Comparison of ENCODE assay signal across 18 mouse cellular contexts in genomic region chr16:34901031-34901430, GRCm38 (mm10).
DNase-seq lines count a peak whose midpoint lies in the region; ATAC-seq and TF ChIP-seq lines count a peak whose summit lies in the region.
"Had no signal": no experiment of that assay in that cellular context is flagged by ENCODE, and none has a peak within 500 bp of the region (broad histone marks: within the 10 kb centered on the region; RNA-seq: fewer than 3 reads in every experiment).

No protein-coding gene starts in this region.

- intact Hi-C loops in heart, adult 2 months (cut with DNase I), result no loop called here

- peak overlapping the region; percentile 22; the same call in 1 of the 2 replicates for H3K27ac ChIP-seq in heart, embryonic 10.5 days
- no peak overlapping the region for H3K27ac ChIP-seq in heart, adult 2 months
- no peak overlapping the region for H3K27ac ChIP-seq in liver, embryonic 11.5 days (ENCODE audit: low read depth, low read length)
- no peak overlapping the region for H3K27ac ChIP-seq in liver, postnatal 0 days (ENCODE audit: low read depth)
- peak overlapping the region; percentile 35; the same call in 1 of the 2 replicates for H3K27ac ChIP-seq in stomach, embryonic 14.5 days (ENCODE audit: low read length)
- H3K27ac ChIP-seq in layer of hippocampus, adult 2 months, result no peak overlapping the region
- H3K27ac ChIP-seq: hindbrain, embryonic 15.5 days; kidney, postnatal 0 days; neural tube, embryonic 15.5 days had no signal

- ATAC-seq in liver, embryonic 11.5 days (replicated peaks; ENCODE audit: low FRiP score), result no peak
- ATAC-seq in liver, postnatal 0 days, result no peak
- ATAC-seq in stomach, embryonic 14.5 days (ENCODE audit: insufficient number of reproducible peaks, insufficient read depth, low FRiP score, low read depth), result no peak

- H3K9ac ChIP-seq in heart, adult 2 months (ENCODE audit: low read depth, low read length), result no peak overlapping the region
- H3K9ac ChIP-seq in liver, embryonic 11.5 days (ENCODE audit: low read depth, low read length), result 0 out of 2 replicates have a peak overlapping the region, but pooled peaks have one; percentile 9
- no peak overlapping the region for H3K9ac ChIP-seq in liver, postnatal 0 days (replicated peaks)
- H3K9ac ChIP-seq in stomach, embryonic 14.5 days (replicated peaks; ENCODE audit: low read depth, low read length), result no peak overlapping the region
- H3K9ac ChIP-seq: hindbrain, embryonic 15.5 days; midbrain, embryonic 15.5 days; neural tube, embryonic 15.5 days had no signal

- TF ChIP-seq POLR2A in heart, adult 2 months (IDR thresholded peaks at IDR 0.05; ENCODE audit: insufficient read depth, low read depth, low read length), result no peak

- WGBS in heart, embryonic 10.5 days, result 43% methylated on average over 2 of the region's 2 CpGs
- 66% methylated on average over 2 of the region's 2 CpGs for WGBS in heart, adult 2 months
- 46% methylated on average over 2 of the region's 2 CpGs for WGBS in liver, embryonic 11.5 days
- WGBS in liver, postnatal 0 days (ENCODE audit: insufficient replicate concordance), result 51% methylated on average over 2 of the region's 2 CpGs
- WGBS in stomach, embryonic 14.5 days, result 47% methylated on average over 2 of the region's 2 CpGs

- TF ChIP-seq CTCF in heart, adult 2 months (IDR thresholded peaks at IDR 0.05), result no peak
- TF ChIP-seq CTCF in liver, postnatal 0 days (IDR thresholded peaks at IDR 0.05; ENCODE audit: low read depth), result no peak
- no peak for TF ChIP-seq CTCF in layer of hippocampus, adult 2 months (conservative IDR thresholded peaks at IDR 0.05)

- no peak for TF ChIP-seq EP300 in heart, adult 2 months (IDR thresholded peaks at IDR 0.05; ENCODE audit: insufficient read depth, low read depth, low read length)
- no peak for TF ChIP-seq EP300 in liver, postnatal 0 days (IDR thresholded peaks at IDR 0.05; ENCODE audit: low read depth)

- H3K4me3 ChIP-seq in heart, embryonic 10.5 days, result no peak overlapping the region
- no peak overlapping the region for H3K4me3 ChIP-seq in heart, adult 2 months
- H3K4me3 ChIP-seq in liver, embryonic 11.5 days (ENCODE audit: low read depth, low read length), result no peak overlapping the region
- no peak overlapping the region for H3K4me3 ChIP-seq in liver, postnatal 0 days (ENCODE audit: low read depth, low read length)
- H3K4me3 ChIP-seq in stomach, embryonic 14.5 days (ENCODE audit: low read depth, low read length), result no peak overlapping the region
- H3K4me3 ChIP-seq in layer of hippocampus, adult 2 months, result no peak overlapping the region
- H3K4me3 ChIP-seq: hindbrain, embryonic 15.5 days; midbrain, embryonic 15.5 days; neural tube, embryonic 15.5 days had no signal

- peaks cover 19% of the 10 kb centered on the region for H3K4me1 ChIP-seq in heart, embryonic 10.5 days
- H3K4me1 ChIP-seq in heart, adult 2 months (ENCODE audit: control insufficient read depth, insufficient read depth, low read length), result peaks cover 17% of the 10 kb centered on the region
- no peaks in the 10 kb centered on the region; the same call in 1 of the 2 replicates for H3K4me1 ChIP-seq in liver, embryonic 11.5 days (replicated peaks; ENCODE audit: control insufficient read depth, insufficient read depth, low read length)
- no peaks in the 10 kb centered on the region for H3K4me1 ChIP-seq in liver, postnatal 0 days (ENCODE audit: insufficient read depth)
- H3K4me1 ChIP-seq in stomach, embryonic 14.5 days (ENCODE audit: control insufficient read depth, insufficient read depth, low read length), result peaks cover 9% of the 10 kb centered on the region; the same call in 1 of the 2 replicates

- H3K36me3 ChIP-seq in heart, embryonic 10.5 days, result no peaks in the 10 kb centered on the region
- peaks cover 2% of the 10 kb centered on the region; the same call in 1 of the 2 replicates for H3K36me3 ChIP-seq in heart, adult 2 months (ENCODE audit: control insufficient read depth, insufficient read depth, low read length)
- H3K36me3 ChIP-seq in liver, embryonic 11.5 days (ENCODE audit: control insufficient read depth, insufficient read depth, low read length), result no peaks in the 10 kb centered on the region
- no peaks in the 10 kb centered on the region for H3K36me3 ChIP-seq in liver, postnatal 0 days (replicated peaks; ENCODE audit: insufficient read depth, low read length)
- H3K36me3 ChIP-seq in stomach, embryonic 14.5 days (ENCODE audit: control insufficient read depth, insufficient read depth, low read length), result no peaks in the 10 kb centered on the region
- H3K36me3 ChIP-seq: hindbrain, embryonic 15.5 days; midbrain, embryonic 15.5 days; neural tube, embryonic 15.5 days had no signal

- H3K4me2 ChIP-seq in liver, embryonic 11.5 days, result no peak overlapping the region
- H3K4me2 ChIP-seq in liver, postnatal 0 days (ENCODE audit: low read depth, low read length), result no peak overlapping the region
- no peak overlapping the region for H3K4me2 ChIP-seq in stomach, embryonic 14.5 days (replicated peaks; ENCODE audit: low read depth, low read length)
- H3K4me2 ChIP-seq: hindbrain, embryonic 15.5 days; midbrain, embryonic 15.5 days; neural tube, embryonic 15.5 days had no signal

- DNase-seq in heart, embryonic 10.5 days (ENCODE audit: low spot score), result no peak
- DNase-seq in heart, adult 2 months, result no peak
- DNase-seq in liver, embryonic 11.5 days (ENCODE audit: low spot score), result no peak
- no peak for DNase-seq in liver, postnatal 0 days
- DNase-seq in 3T3-L1 (ENCODE audit: low read depth, low spot score), result peak; percentile 37
- no peak for DNase-seq in layer of hippocampus, adult 2 months (ENCODE audit: low spot score in 2 of 2)
- DNase-seq: cerebellum, adult 11 months; kidney, adult 18-20 months; layer of hippocampus, postnatal 36 days; liver; lung, adult 18-20 months; right cerebral cortex, postnatal 4 days; thymus, postnatal 25 days had no signal

- H3K79me2 ChIP-seq in heart, adult 2 months (replicated peaks; ENCODE audit: control insufficient read depth, insufficient read depth, low read length), result no peaks in the 10 kb centered on the region

- H3K27me3 ChIP-seq in heart, embryonic 10.5 days (ENCODE audit: insufficient read depth, poor library complexity, severe bottlenecking), result peaks cover 48% of the 10 kb centered on the region
- H3K27me3 ChIP-seq in heart, adult 2 months (ENCODE audit: control insufficient read depth, insufficient read depth, low read length), result no peaks in the 10 kb centered on the region
- no peaks in the 10 kb centered on the region for H3K27me3 ChIP-seq in liver, embryonic 11.5 days (replicated peaks; ENCODE audit: control insufficient read depth, insufficient read depth, low read length)
- no peaks in the 10 kb centered on the region for H3K27me3 ChIP-seq in liver, postnatal 0 days (ENCODE audit: insufficient read depth, low read length)
- no peaks in the 10 kb centered on the region for H3K27me3 ChIP-seq in stomach, embryonic 14.5 days (ENCODE audit: control insufficient read depth, insufficient read depth, low read length)
- H3K27me3 ChIP-seq: hindbrain, embryonic 15.5 days; midbrain, embryonic 15.5 days; neural tube, embryonic 15.5 days had no signal

- H3K9me3 ChIP-seq in heart, embryonic 10.5 days, result no peaks in the 10 kb centered on the region
- no peaks in the 10 kb centered on the region for H3K9me3 ChIP-seq in liver, embryonic 11.5 days (ENCODE audit: control insufficient read depth, low read length)
- no peaks in the 10 kb centered on the region for H3K9me3 ChIP-seq in liver, postnatal 0 days (ENCODE audit: low read length)
- no peaks in the 10 kb centered on the region for H3K9me3 ChIP-seq in stomach, embryonic 14.5 days (ENCODE audit: control insufficient read depth, low read depth, low read length)
- H3K9me3 ChIP-seq: hindbrain, embryonic 15.5 days; midbrain, embryonic 15.5 days; neural tube, embryonic 15.5 days had no signal

Comparison
In these comparisons a context has a peak if more than half of its experiments do, and no peak if none do; other contexts are left out.
1. H3K27ac ChIP-seq: peak in heart, embryonic 10.5 days (single experiment) and stomach, embryonic 14.5 days (single experiment); none in heart, adult 2 months (single experiment), liver, embryonic 11.5 days (single experiment), liver, postnatal 0 days (single experiment) and layer of hippocampus, adult 2 months (single experiment).